ENCODE assay signal across 8 mouse cellular contexts in genomic region chr6:47813257-47813878, GRCm38 (mm10). TPM values are rescaled to one million over a fixed set of nuclear protein-coding genes. Genes with fewer than 3 reads are reported as not detected.
DNase-seq lines count a peak whose midpoint lies in the region; ATAC-seq lines count a peak whose summit lies in the region.

Gene Pdia4, minus strand, starts transcription at chr6:47813430.

- no peaks in the 10 kb centered on the region for H3K27me3 ChIP-seq in hindbrain, embryonic 12.5 days

- peaks cover 7% of the 10 kb centered on the region; the same call in 1 of the 2 replicates for H3K36me3 ChIP-seq in hindbrain, embryonic 12.5 days

- DNase-seq in NIH3T3 (ENCODE audit: low read depth), result peak; percentile 99
- DNase-seq in cerebellum, postnatal 10 days, result peak; percentile 99
- DNase-seq in frontal cortex, postnatal 10 days (ENCODE audit: low spot score in 2 of 2), result peak; percentile 97
- peak; percentile 97 to 98 for DNase-seq in layer of hippocampus, postnatal 14 days (ENCODE audit: low spot score in 2 of 2)
- DNase-seq in lung, postnatal 14 days, result peak; percentile 98
- DNase-seq in retina, adult 2 months (ENCODE audit: low read depth, low spot score), result peak; percentile 79
- DNase-seq in thymus, postnatal 36 days, result peak; percentile 98 to 100

- WGBS in hindbrain, embryonic 12.5 days, result under 1% methylated on average over 38 of the region's 44 CpGs

- H3K4me3 ChIP-seq in hindbrain, embryonic 12.5 days, result peak within 1 kb of the TSS; percentile 82

- ATAC-seq in hindbrain, embryonic 12.5 days (ENCODE audit: low FRiP score), result peak; percentile 100

- H3K4me2 ChIP-seq in hindbrain, embryonic 12.5 days (replicated peaks), result peak within 1 kb of the TSS; percentile 79

- H3K27ac ChIP-seq in hindbrain, embryonic 12.5 days, result peak within 1 kb of the TSS; percentile 96

- peak within 1 kb of the TSS; percentile 89 for H3K9ac ChIP-seq in hindbrain, embryonic 12.5 days

- H3K4me1 ChIP-seq in hindbrain, embryonic 12.5 days, result peaks cover 31% of the 10 kb centered on the region

- no peaks in the 10 kb centered on the region for H3K9me3 ChIP-seq in hindbrain, embryonic 12.5 days (replicated peaks)

RNA-seq across cellular contexts. Expression of gene Pdia4, which starts in this region (rescaled TPM):
- 236 and 258 TPM in 2 replicates for polyA plus RNA-seq in hindbrain, embryonic 12.5 days (2016; fragmentation: Nextera tagmentation; extraction: Ambion mirVana)
- total RNA-seq in layer of hippocampus, postnatal 14 days (2021), result 10 to 100 TPM; 53.0 to 73.0 TPM

Comparison
In these comparisons a context has a peak if more than half of its experiments do, and no peak if none do; other contexts are left out.
1. Peak in every context shown above with its lines: DNase-seq, ATAC-seq, H3K4me3 ChIP-seq and H3K27ac ChIP-seq.